Mouse (Mus musculus) frontal cortex, adult (tissue): ENCODE results near the gene Prr12.

Experiments
- ATAC-seq: cut with Nextera tagmentation; 2 replicates; pipeline ENCODE4 v1.9.2; 2017; ENCODE audit warnings: mild to moderate bottlenecking, moderate library complexity, mixed read lengths; ENCODE audit not compliant: low TSS enrichment

Gene Prr12

DNA sequence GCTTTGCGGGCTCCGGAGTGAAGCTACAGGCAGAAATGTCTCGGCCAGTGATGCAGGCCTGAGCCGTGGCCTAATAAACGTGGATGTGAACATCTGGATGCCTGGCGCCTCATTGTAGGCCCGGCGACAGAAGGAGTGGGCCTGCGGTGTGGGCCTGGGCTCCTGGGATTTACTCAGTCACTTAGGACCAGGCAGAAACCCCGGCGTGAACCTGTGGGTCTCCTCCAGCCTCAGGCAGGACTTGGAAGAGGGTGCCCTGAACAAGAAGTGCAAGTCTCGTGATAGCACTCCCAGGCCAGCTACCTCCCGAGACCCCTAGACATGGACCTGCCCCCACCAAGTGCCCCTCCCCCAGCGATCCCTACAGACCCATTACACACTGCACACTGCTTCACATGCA lies 24.6 kb upstream of the Prr12 start:
- no peak for ATAC-seq

GRCm38 (mm10) chr7:45076501-45076900 lies 23.8 kb upstream of the Prr12 start:
- ATAC-seq = no peak

- no peak for ATAC-seq
These were observed 22.7 kb upstream of the Prr12 start for GRCm38 (mm10) chr7:45075405-45075804.

DNA sequence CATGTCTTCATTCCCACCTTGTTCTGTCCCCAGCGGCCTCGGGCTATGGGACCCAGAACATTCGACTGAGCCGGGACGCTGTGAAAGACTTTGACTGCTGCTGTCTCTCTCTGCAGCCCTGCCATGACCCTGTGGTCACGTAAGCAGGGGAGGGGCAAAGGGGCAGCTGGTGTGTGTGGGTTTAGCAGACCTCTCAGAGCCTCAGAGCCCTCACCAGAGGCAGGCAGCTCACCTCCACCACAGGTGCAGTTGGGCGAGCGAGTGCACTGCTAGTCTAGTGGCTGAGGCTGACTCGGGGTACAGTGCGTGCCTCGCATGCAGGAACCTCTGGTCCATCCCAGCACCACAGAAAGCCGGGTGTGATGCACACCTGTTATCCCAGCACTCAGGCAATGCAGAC lies 21.3 kb upstream of the Prr12 start:
- no peak for ATAC-seq

- no peak for ATAC-seq
These were observed 20.6 kb upstream of the Prr12 start for GRCm38 (mm10) chr7:45073171-45073707.

DNA sequence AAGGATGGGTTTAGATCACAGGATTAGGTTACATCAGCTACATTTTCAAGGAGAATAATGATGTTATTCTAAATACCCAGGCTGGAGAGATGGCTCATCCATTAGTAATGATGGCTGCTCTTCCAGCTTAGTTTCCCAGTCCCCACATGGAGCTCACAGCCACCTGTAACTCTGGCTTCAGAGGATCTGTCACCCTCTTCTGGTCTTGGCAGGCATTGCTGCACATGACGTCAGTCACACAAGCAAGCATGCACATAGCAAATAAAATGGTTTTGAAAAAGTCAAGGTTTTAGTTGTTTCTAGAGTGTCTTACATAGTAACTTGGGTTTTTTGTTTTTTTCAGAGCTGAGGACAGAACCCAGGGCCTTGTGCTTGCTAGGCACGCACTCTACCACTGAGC lies 19.5 kb upstream of the Prr12 start:
- ATAC-seq = no peak

DNA sequence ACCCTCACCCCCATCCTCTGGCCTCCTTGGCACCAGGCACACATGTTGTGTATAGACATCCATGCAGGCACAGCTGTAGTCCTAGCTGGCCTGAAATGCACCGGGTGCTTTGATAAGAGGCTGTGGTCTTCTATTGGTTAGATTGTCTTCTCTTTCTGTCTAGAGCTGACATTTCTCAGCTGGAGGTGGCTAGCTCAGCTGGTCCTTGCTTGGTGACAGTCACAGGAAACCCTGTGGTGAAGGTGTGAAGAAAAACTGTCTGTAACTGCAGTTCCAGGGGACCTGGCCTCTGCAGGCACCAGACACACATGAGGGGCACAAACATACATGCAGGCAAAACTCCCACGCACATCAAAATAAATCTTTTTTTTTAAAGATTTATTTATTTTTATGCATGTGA lies 17.0 kb upstream of the Prr12 start:
- ATAC-seq = no peak

GRCm38 (mm10) chr7:45068000-45068318 lies 15.3 kb upstream of the Prr12 start:
- ATAC-seq = no peak

DNA sequence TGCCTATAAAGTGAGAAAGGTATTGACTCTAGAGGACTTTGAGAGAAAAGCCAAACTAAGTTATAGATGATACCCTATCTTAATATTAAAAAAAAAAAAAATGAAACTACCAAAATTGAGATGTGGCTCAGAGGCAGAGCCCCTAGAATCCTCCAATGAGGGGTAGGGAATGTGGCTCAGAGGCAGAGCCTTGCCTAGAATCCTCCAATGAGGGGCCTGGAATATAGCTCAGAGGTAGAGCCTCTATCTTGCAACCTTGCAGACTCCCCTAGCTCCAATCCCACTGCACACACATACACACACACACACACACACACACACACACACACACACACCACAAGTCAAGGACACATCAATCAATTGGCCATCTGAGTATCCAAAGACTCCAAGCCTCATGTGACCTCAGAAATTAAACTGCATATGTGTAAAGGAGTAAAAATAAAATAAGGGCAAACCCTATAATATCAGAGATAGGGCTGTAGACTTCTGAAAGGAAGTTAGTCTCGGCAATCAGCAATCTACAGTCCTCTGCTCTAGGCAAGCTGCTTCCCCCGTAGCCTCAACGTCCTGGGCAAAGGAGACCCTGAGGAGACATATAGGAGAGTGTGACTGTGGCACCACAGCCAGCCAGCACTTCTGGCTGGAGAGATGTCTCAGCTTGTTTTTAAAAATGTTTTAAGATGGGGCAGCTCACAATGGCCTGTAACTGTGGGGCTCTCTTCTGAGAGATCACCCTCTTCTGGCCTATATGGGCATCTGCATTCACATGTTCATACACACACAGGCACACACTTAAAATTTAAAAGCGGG lies 14.7 kb upstream of the Prr12 start:
- ATAC-seq = no peak

GRCm38 (mm10) chr7:45062239-45062835 lies 9.7 kb upstream of the Prr12 start, which contains the start of the genes Nosip and Prrg2:
Nosip (plus strand) TSS chr7:45062429.
Prrg2 (minus strand) TSS chr7:45062677.
- peak; percentile 91 for ATAC-seq

GRCm38 (mm10) chr7:45061532-45062075 lies 8.9 kb upstream of the Prr12 start:
- no peak for ATAC-seq

GRCm38 (mm10) chr7:45060632-45061122 lies 8.0 kb upstream of the Prr12 start:
- no peak for ATAC-seq

GRCm38 (mm10) chr7:45058607-45059571 lies 6.2 kb upstream of the Prr12 start:
- ATAC-seq = no peak

DNA sequence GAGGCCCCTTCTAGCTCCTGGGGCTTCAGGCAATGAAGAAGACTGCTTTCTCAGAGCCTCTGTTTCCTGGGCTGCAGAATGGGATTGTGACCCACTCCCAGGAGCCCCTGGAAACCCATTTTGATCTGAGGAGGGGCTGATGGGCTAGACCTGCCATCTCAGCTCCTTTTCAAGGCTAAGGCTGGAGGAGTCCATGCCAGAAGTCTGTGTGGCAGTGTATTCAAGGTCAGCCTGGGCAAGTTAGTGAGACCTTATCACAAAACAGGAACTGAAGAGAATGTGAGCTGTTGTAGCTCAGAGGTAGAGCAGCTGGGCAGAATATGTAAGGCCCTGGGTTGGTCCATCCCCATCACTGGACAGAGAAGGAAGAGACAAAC lies 4.3 kb upstream of the Prr12 start:
- no peak for ATAC-seq

GRCm38 (mm10) chr7:45056329-45056971 lies 3.8 kb upstream of the Prr12 start:
- no peak for ATAC-seq

GRCm38 (mm10) chr7:45053931-45054510 lies 1.3 kb upstream of the Prr12 start:
- ATAC-seq = peak; percentile 87

GRCm38 (mm10) chr7:45053117-45053930 lies 643 bp upstream of the Prr12 start:
- ATAC-seq = peak; percentile 50

DNA sequence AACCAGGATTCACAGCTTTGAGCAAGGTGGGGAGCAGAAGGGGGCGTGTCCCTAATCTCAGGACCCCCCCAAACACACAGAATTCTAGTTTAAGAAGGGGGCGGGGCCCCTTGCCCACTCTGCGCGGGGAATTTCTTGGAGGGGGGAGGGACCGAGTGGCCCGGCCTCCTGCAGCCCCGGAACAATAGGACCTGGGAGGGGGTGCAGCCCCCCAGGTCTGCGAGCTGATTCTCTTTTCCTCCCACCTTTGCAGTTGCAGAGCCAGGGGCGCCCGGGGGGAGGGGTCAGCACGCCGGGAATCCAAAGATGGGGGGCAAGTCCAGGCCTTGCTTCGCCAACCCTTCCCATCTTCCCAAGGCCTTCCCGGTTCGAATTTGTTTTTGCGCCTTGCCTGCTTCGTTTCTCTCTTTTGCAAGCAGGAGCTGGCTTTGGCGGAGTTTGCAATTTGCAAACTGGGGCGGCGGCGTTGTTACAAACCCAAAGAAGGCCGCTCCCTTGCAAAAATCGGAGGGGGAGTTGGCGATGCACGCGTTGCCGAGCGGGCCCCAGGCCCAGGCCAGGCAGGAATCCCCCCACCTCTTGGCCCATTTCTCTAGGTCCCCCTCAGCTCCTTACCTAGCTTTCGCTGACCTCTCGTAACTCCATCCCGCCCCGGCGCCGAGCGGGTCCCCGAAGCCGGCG lies 360 bp downstream of the Prr12 start:
- ATAC-seq = no peak

DNA sequence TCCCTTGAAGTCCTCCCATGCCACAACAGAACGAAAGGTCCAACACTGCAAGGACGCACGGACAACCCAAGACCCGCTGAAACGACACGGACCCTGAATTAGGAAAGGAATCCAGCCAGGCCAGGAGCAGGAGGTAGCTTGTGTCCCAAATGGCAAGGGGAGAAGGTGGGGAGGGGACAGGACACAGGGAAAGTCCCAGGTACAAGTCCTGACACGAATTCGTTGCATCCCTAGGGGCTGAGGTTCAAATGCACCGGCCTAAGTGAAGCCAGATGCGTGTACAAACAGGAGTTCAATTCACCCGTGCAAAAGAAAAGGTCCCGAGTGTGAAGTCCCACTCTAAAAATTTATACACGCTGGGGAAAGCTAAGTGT lies 1.1 kb downstream of the Prr12 start:
- ATAC-seq = no peak
